Mouse (Mus musculus) mesoderm, embryonic 11.5 days (tissue): Measurements from ENCODE around the gene Uvrag.
"Not testable (repeated sequence)": the region's sequence is repeated elsewhere in the genome, so short reads cannot be mapped to it uniquely, and the experiment has no call there.

Source experiments
- DNase-seq: peaks from one replicate; pipeline ENCODE4 v3.0.0-alpha.2; 2012; ENCODE audit warnings: low read depth, low spot score

The Uvrag gene

GRCm38 (mm10) chr7:98981423-98981822, 159.5 kb downstream of the Uvrag start:
- DNase-seq: no peak

GRCm38 (mm10) chr7:98976839-98977457, 164.0 kb downstream of the Uvrag start:
- DNase-seq: no peak

GRCm38 (mm10) chr7:98974590-98974989, 166.4 kb downstream of the Uvrag start:
- no peak for DNase-seq

- no peak for DNase-seq
Observed at GRCm38 (mm10) chr7:98970721-98971120, 170.2 kb downstream of the Uvrag start.

- DNase-seq: no peak
Observed at GRCm38 (mm10) chr7:98968741-98969395, 172.1 kb downstream of the Uvrag start.

GRCm38 (mm10) chr7:98968082-98968674, 172.8 kb downstream of the Uvrag start:
- DNase-seq: no peak

GRCm38 (mm10) chr7:98967672-98968071, 173.3 kb downstream of the Uvrag start:
- no peak for DNase-seq

- not testable (repeated sequence) for DNase-seq
Observed at GRCm38 (mm10) chr7:98963581-98963980, 177.4 kb downstream of the Uvrag start.

GRCm38 (mm10) chr7:98962547-98963311, 178.2 kb downstream of the Uvrag start:
- peak; percentile 81 for DNase-seq

- no peak for DNase-seq
Observed at GRCm38 (mm10) chr7:98962074-98962473, 178.9 kb downstream of the Uvrag start.

- DNase-seq: no peak
Observed at GRCm38 (mm10) chr7:98960274-98960673, 180.7 kb downstream of the Uvrag start.

- DNase-seq: no peak
Observed at GRCm38 (mm10) chr7:98959246-98959645, 181.7 kb downstream of the Uvrag start.

- no peak for DNase-seq
Observed at GRCm38 (mm10) chr7:98958172-98958571, 182.8 kb downstream of the Uvrag start.

- peak; percentile 79 for DNase-seq
Observed at GRCm38 (mm10) chr7:98957111-98957741, 183.7 kb downstream of the Uvrag start.

- no peak for DNase-seq
Observed at GRCm38 (mm10) chr7:98956609-98957008, 184.3 kb downstream of the Uvrag start.

GRCm38 (mm10) chr7:98953649-98954048, 187.3 kb downstream of the Uvrag start:
- DNase-seq: no peak

GRCm38 (mm10) chr7:98944986-98945385, 196.0 kb downstream of the Uvrag start:
- DNase-seq: no peak

GRCm38 (mm10) chr7:98943687-98944086, 197.3 kb downstream of the Uvrag start:
- no peak for DNase-seq

- no peak for DNase-seq
Observed at GRCm38 (mm10) chr7:98942746-98943145, 198.2 kb downstream of the Uvrag start.

GRCm38 (mm10) chr7:98939194-98939593, 201.7 kb downstream of the Uvrag start:
- DNase-seq: no peak

- no peak for DNase-seq
Observed at GRCm38 (mm10) chr7:98938621-98939020, 202.3 kb downstream of the Uvrag start.
